Mouse (Mus musculus): ENCODE results near the gene Olfr319. TPM values are rescaled to one million over a fixed set of nuclear protein-coding genes. Genes with fewer than 3 reads are reported as not detected.

Gene Olfr319
- polyA plus RNA-seq (2014; fragmentation: Illumina TruSeq; extraction: RNeasy Lipid Tissue Mini Kit (QIAGEN cat#74804); ENCODE audit: low read depth, low replicate concordance), result not detected

GRCm38 (mm10) chr11:58698862-58699261, at the start of gene Olfr319:
Olfr319 (plus strand) TSS chr11:58699162.

DNA sequence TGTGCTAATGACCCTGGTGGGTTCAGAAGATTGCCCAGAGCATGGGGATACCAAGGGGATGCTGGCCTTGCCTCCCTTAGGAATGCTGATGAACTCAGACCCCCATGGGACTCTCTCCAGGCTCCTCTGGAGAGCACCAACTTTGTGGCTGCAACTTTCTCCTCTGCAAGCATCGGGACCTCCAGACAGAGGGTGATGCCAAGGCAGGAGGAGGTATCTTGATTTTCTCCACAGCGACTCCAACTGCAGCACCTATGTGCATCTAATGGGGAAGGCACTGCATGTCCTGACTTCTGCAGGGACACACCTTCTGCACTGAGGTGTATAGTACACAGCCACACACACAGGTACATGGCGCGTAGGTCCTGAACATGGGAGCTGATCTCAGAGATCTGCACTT, 40.4 kb upstream of the Olfr319 start, which contains the start of gene Olfr322:
TSS of gene Olfr322 (plus strand) at position 187 of the 400 bp plus-strand sequence.

DNA sequence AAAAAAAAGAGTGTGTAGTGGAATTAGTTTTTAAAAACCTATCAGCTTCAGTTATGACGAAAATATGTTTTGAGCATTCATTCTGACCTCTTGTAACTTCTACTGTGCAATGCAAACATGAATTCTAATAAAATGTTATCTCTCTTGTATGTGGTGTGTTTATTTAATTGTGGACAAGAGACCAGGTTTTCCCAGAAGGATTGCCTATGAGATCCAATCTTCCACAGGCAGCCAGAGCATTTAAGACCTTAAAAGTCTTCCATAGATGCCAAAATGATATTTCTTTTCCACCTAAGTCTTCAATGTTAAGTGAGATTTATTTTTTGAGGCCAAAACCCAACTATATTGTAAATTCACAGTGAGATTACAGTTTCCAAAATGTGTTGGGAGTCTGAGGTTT, 18.2 kb upstream of the Olfr319 start, which contains the start of gene Olfr320:
TSS of gene Olfr320 (plus strand) at position 301 of the 400 bp plus-strand sequence.

GRCm38 (mm10) chr11:58723914-58724313, 25.0 kb downstream of the Olfr319 start, which contains the start of gene Olfr318:
Olfr318 (minus strand) TSS chr11:58724014.

GRCm38 (mm10) chr11:58738792-58739262, 39.9 kb downstream of the Olfr319 start, which contains the start of gene Olfr317:
Olfr317 (minus strand) TSS chr11:58739212.

DNA sequence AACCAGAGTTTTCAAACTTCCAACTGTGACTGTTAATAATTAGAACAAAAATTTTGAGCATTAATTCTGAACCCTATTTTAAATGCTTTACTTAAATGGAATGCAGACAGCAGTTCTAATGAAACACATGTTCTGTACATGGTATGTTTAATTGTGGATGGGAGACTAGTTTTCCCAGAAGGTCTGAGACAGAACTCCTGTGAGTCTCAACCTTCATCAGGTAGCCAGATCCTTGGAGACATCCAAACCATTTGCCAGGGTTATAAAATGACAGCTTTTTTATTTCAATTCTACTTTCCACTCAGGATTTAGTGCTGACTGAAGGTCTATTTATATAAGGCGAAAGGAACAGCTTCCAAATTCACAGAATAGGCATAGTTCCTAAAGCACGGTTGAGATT, 53.5 kb downstream of the Olfr319 start, which contains the start of gene Olfr316:
TSS of gene Olfr316 (plus strand) at position 301 of the 400 bp plus-strand sequence.

Other genes starting within 250 kb of the Olfr319 start
- 3.7 TPM for gene Lypd9, start 246.2 kb upstream of the Olfr319 start, polyA plus RNA-seq (2014; fragmentation: Illumina TruSeq; extraction: RNeasy Lipid Tissue Mini Kit (QIAGEN cat#74804); ENCODE audit: low read depth, low replicate concordance)
- gene Olfr30, start 236.9 kb upstream of the Olfr319 start, polyA plus RNA-seq (2014; fragmentation: Illumina TruSeq; extraction: RNeasy Lipid Tissue Mini Kit (QIAGEN cat#74804); ENCODE audit: low read depth, low replicate concordance), result not detected
- gene Olfr332, start 206.6 kb upstream of the Olfr319 start, polyA plus RNA-seq (2014; fragmentation: Illumina TruSeq; extraction: RNeasy Lipid Tissue Mini Kit (QIAGEN cat#74804); ENCODE audit: low read depth, low replicate concordance), result 0.82 TPM
- gene Olfr331, start 196.6 kb upstream of the Olfr319 start, polyA plus RNA-seq (2014; fragmentation: Illumina TruSeq; extraction: RNeasy Lipid Tissue Mini Kit (QIAGEN cat#74804); ENCODE audit: low read depth, low replicate concordance), result not detected
- gene Olfr330, start 164.3 kb upstream of the Olfr319 start, polyA plus RNA-seq (2014; fragmentation: Illumina TruSeq; extraction: RNeasy Lipid Tissue Mini Kit (QIAGEN cat#74804); ENCODE audit: low read depth, low replicate concordance), result not detected
- not detected for gene Olfr329-ps, start 152.7 kb upstream of the Olfr319 start, polyA plus RNA-seq (2014; fragmentation: Illumina TruSeq; extraction: RNeasy Lipid Tissue Mini Kit (QIAGEN cat#74804); ENCODE audit: low read depth, low replicate concordance)
- gene Olfr328, start 143.5 kb upstream of the Olfr319 start, polyA plus RNA-seq (2014; fragmentation: Illumina TruSeq; extraction: RNeasy Lipid Tissue Mini Kit (QIAGEN cat#74804); ENCODE audit: low read depth, low replicate concordance), result not detected
- gene Olfr224, start 128.6 kb upstream of the Olfr319 start, polyA plus RNA-seq (2014; fragmentation: Illumina TruSeq; extraction: RNeasy Lipid Tissue Mini Kit (QIAGEN cat#74804); ENCODE audit: low read depth, low replicate concordance), result not detected
- gene Olfr325, start 121.4 kb upstream of the Olfr319 start, polyA plus RNA-seq (2014; fragmentation: Illumina TruSeq; extraction: RNeasy Lipid Tissue Mini Kit (QIAGEN cat#74804); ENCODE audit: low read depth, low replicate concordance), result not detected
- gene Olfr324, start 104.0 kb upstream of the Olfr319 start, polyA plus RNA-seq (2014; fragmentation: Illumina TruSeq; extraction: RNeasy Lipid Tissue Mini Kit (QIAGEN cat#74804); ENCODE audit: low read depth, low replicate concordance), result not detected
- not detected for gene 2210407C18Rik, start 83.1 kb upstream of the Olfr319 start, polyA plus RNA-seq (2014; fragmentation: Illumina TruSeq; extraction: RNeasy Lipid Tissue Mini Kit (QIAGEN cat#74804); ENCODE audit: low read depth, low replicate concordance)
- not detected for gene Olfr323, start 68.7 kb upstream of the Olfr319 start, polyA plus RNA-seq (2014; fragmentation: Illumina TruSeq; extraction: RNeasy Lipid Tissue Mini Kit (QIAGEN cat#74804); ENCODE audit: low read depth, low replicate concordance)
- gene Trim58, start 58.7 kb upstream of the Olfr319 start, polyA plus RNA-seq (2014; fragmentation: Illumina TruSeq; extraction: RNeasy Lipid Tissue Mini Kit (QIAGEN cat#74804); ENCODE audit: low read depth, low replicate concordance), result not detected
- gene Olfr322, start 40.4 kb upstream of the Olfr319 start, polyA plus RNA-seq (2014; fragmentation: Illumina TruSeq; extraction: RNeasy Lipid Tissue Mini Kit (QIAGEN cat#74804); ENCODE audit: low read depth, low replicate concordance), result not detected
- not detected for gene Olfr320, start 18.1 kb upstream of the Olfr319 start, polyA plus RNA-seq (2014; fragmentation: Illumina TruSeq; extraction: RNeasy Lipid Tissue Mini Kit (QIAGEN cat#74804); ENCODE audit: low read depth, low replicate concordance)
- gene Olfr318, start 24.9 kb downstream of the Olfr319 start, polyA plus RNA-seq (2014; fragmentation: Illumina TruSeq; extraction: RNeasy Lipid Tissue Mini Kit (QIAGEN cat#74804); ENCODE audit: low read depth, low replicate concordance), result not detected
- gene Olfr317, start 40.0 kb downstream of the Olfr319 start, polyA plus RNA-seq (2014; fragmentation: Illumina TruSeq; extraction: RNeasy Lipid Tissue Mini Kit (QIAGEN cat#74804); ENCODE audit: low read depth, low replicate concordance), result not detected
- not detected for gene Olfr316, start 53.6 kb downstream of the Olfr319 start, polyA plus RNA-seq (2014; fragmentation: Illumina TruSeq; extraction: RNeasy Lipid Tissue Mini Kit (QIAGEN cat#74804); ENCODE audit: low read depth, low replicate concordance)
- not detected for gene Olfr315, start 74.0 kb downstream of the Olfr319 start, polyA plus RNA-seq (2014; fragmentation: Illumina TruSeq; extraction: RNeasy Lipid Tissue Mini Kit (QIAGEN cat#74804); ENCODE audit: low read depth, low replicate concordance)
- not detected for gene Olfr314, start 83.8 kb downstream of the Olfr319 start, polyA plus RNA-seq (2014; fragmentation: Illumina TruSeq; extraction: RNeasy Lipid Tissue Mini Kit (QIAGEN cat#74804); ENCODE audit: low read depth, low replicate concordance)
- 14.7 TPM for gene Fam183b, start 102.8 kb downstream of the Olfr319 start, polyA plus RNA-seq (2014; fragmentation: Illumina TruSeq; extraction: RNeasy Lipid Tissue Mini Kit (QIAGEN cat#74804); ENCODE audit: low read depth, low replicate concordance)
- gene Olfr313, start 115.8 kb downstream of the Olfr319 start, polyA plus RNA-seq (2014; fragmentation: Illumina TruSeq; extraction: RNeasy Lipid Tissue Mini Kit (QIAGEN cat#74804); ENCODE audit: low read depth, low replicate concordance), result not detected
- not detected for gene Olfr312, start 130.1 kb downstream of the Olfr319 start, polyA plus RNA-seq (2014; fragmentation: Illumina TruSeq; extraction: RNeasy Lipid Tissue Mini Kit (QIAGEN cat#74804); ENCODE audit: low read depth, low replicate concordance)
- gene Olfr311, start 140.1 kb downstream of the Olfr319 start, polyA plus RNA-seq (2014; fragmentation: Illumina TruSeq; extraction: RNeasy Lipid Tissue Mini Kit (QIAGEN cat#74804); ENCODE audit: low read depth, low replicate concordance), result not detected
- 8.7 TPM for gene Gm12258, start 148.0 kb downstream of the Olfr319 start, polyA plus RNA-seq (2014; fragmentation: Illumina TruSeq; extraction: RNeasy Lipid Tissue Mini Kit (QIAGEN cat#74804); ENCODE audit: low read depth, low replicate concordance)
- gene 2810021J22Rik, start 168.1 kb downstream of the Olfr319 start, polyA plus RNA-seq (2014; fragmentation: Illumina TruSeq; extraction: RNeasy Lipid Tissue Mini Kit (QIAGEN cat#74804); ENCODE audit: low read depth, low replicate concordance), result 8.6 TPM
- 6.2 TPM for gene Zfp39, start 205.1 kb downstream of the Olfr319 start, polyA plus RNA-seq (2014; fragmentation: Illumina TruSeq; extraction: RNeasy Lipid Tissue Mini Kit (QIAGEN cat#74804); ENCODE audit: low read depth, low replicate concordance)
- gene Btnl10, start 218.7 kb downstream of the Olfr319 start, polyA plus RNA-seq (2014; fragmentation: Illumina TruSeq; extraction: RNeasy Lipid Tissue Mini Kit (QIAGEN cat#74804); ENCODE audit: low read depth, low replicate concordance), result 0.21 TPM
- gene Rnf187, start 239.8 kb downstream of the Olfr319 start, polyA plus RNA-seq (2014; fragmentation: Illumina TruSeq; extraction: RNeasy Lipid Tissue Mini Kit (QIAGEN cat#74804); ENCODE audit: low read depth, low replicate concordance), result 80.5 TPM
- 1.9 TPM for gene Hist3h2ba, start 249.8 kb downstream of the Olfr319 start, polyA plus RNA-seq (2014; fragmentation: Illumina TruSeq; extraction: RNeasy Lipid Tissue Mini Kit (QIAGEN cat#74804); ENCODE audit: low read depth, low replicate concordance)

All from adipose tissue, adult 10 weeks (tissue).